Mouse (Mus musculus): ENCODE results near the gene Serp2. TPM values are rescaled to one million over a fixed set of nuclear protein-coding genes. Genes with fewer than 3 reads are reported as not detected.

Gene Serp2
- polyA plus RNA-seq, 1 experiment from 2014 or later: 255 TPM

- Histone ChIP-seq H3K9ac (ENCODE audit: low read depth, low read length) (no peak overlapping the region), H3K27ac (ENCODE audit: low read depth, low read length) (no peak overlapping the region), H3K4me3 (ENCODE audit: low read length) (no peak overlapping the region), H3K4me2 (ENCODE audit: low read length) (no peak overlapping the region), H3K4me1 (ENCODE audit: control insufficient read depth, insufficient read depth, low read depth, low read length) (no peaks in the 10 kb centered on the region), H3K36me3 (ENCODE audit: control insufficient read depth, insufficient read depth, low read length) (no peaks in the 10 kb centered on the region), H3K27me3 (replicated peaks; ENCODE audit: control insufficient read depth, insufficient read depth, low read length) (no peaks in the 10 kb centered on the region), H3K9me3 (ENCODE audit: control insufficient read depth, low read length) (no peaks in the 10 kb centered on the region)
- 31% methylated on average over 4 of the region's 4 CpGs for WGBS
- ATAC-seq: no peak
Measured at GRCm38 (mm10) chr14:76520606-76521005, 36.1 kb downstream of the Serp2 start.

- no peak overlapping the region for H3K9ac ChIP-seq (ENCODE audit: low read depth, low read length)
- peaks cover 9% of the 10 kb centered on the region for H3K4me1 ChIP-seq (ENCODE audit: control insufficient read depth, insufficient read depth, low read depth, low read length)
- 91% methylated on average over 5 of the region's 5 CpGs for WGBS
- ATAC-seq: no peak
- no peak overlapping the region for H3K4me2 ChIP-seq (ENCODE audit: low read length)
- no peaks in the 10 kb centered on the region for H3K36me3 ChIP-seq (ENCODE audit: control insufficient read depth, insufficient read depth, low read length)
- H3K27ac ChIP-seq (ENCODE audit: low read depth, low read length): no peak overlapping the region
- H3K4me3 ChIP-seq (ENCODE audit: low read length): no peak overlapping the region
- H3K27me3 ChIP-seq (replicated peaks; ENCODE audit: control insufficient read depth, insufficient read depth, low read length): no peaks in the 10 kb centered on the region
- no peaks in the 10 kb centered on the region for H3K9me3 ChIP-seq (ENCODE audit: control insufficient read depth, low read length)
Measured at GRCm38 (mm10) chr14:76518217-76518616, 38.5 kb downstream of the Serp2 start.

GRCm38 (mm10) chr14:76515620-76516019 lies 41.1 kb downstream of the Serp2 start:
- Histone ChIP-seq H3K27ac (ENCODE audit: low read depth, low read length) (no peak overlapping the region), H3K4me1 (ENCODE audit: control insufficient read depth, insufficient read depth, low read depth, low read length) (peaks cover 9% of the 10 kb centered on the region), H3K4me3 (ENCODE audit: low read length) (no peak overlapping the region), H3K27me3 (replicated peaks; ENCODE audit: control insufficient read depth, insufficient read depth, low read length) (no peaks in the 10 kb centered on the region), H3K9ac (ENCODE audit: low read depth, low read length) (no peak overlapping the region), H3K9me3 (ENCODE audit: control insufficient read depth, low read length) (no peaks in the 10 kb centered on the region), H3K36me3 (ENCODE audit: control insufficient read depth, insufficient read depth, low read length) (no peaks in the 10 kb centered on the region), H3K4me2 (ENCODE audit: low read length) (no peak overlapping the region)
- ATAC-seq: no peak
- WGBS: 75% methylated on average over 7 of the region's 7 CpGs

GRCm38 (mm10) chr14:76514050-76514585 lies 42.6 kb downstream of the Serp2 start:
- peaks cover 9% of the 10 kb centered on the region for H3K4me1 ChIP-seq (ENCODE audit: control insufficient read depth, insufficient read depth, low read depth, low read length)
- no peak for ATAC-seq

GRCm38 (mm10) chr14:76513395-76514049 lies 43.2 kb downstream of the Serp2 start:
- 20% methylated on average over 11 of the region's 11 CpGs for WGBS
- H3K4me1 ChIP-seq (ENCODE audit: control insufficient read depth, insufficient read depth, low read depth, low read length): peaks cover 9% of the 10 kb centered on the region
- peak overlapping the region; percentile 18 for H3K4me2 ChIP-seq (ENCODE audit: low read length)
- peak; percentile 58 for ATAC-seq
- no peaks in the 10 kb centered on the region for H3K27me3 ChIP-seq (replicated peaks; ENCODE audit: control insufficient read depth, insufficient read depth, low read length)
- no peak overlapping the region for H3K4me3 ChIP-seq (ENCODE audit: low read length)
- H3K9ac ChIP-seq (ENCODE audit: low read depth, low read length): 0 out of 2 replicates have a peak overlapping the region, but pooled peaks have one; percentile 25
- peak overlapping the region; percentile 6; the same call in 1 of the 2 replicates for H3K27ac ChIP-seq (ENCODE audit: low read depth, low read length)
- H3K9me3 ChIP-seq (ENCODE audit: control insufficient read depth, low read length): no peaks in the 10 kb centered on the region
- no peaks in the 10 kb centered on the region for H3K36me3 ChIP-seq (ENCODE audit: control insufficient read depth, insufficient read depth, low read length)

More at GRCm38 (mm10) chr14:76514050-76514585, 42.6 kb downstream of the Serp2 start:
- no peaks in the 10 kb centered on the region for H3K9me3 ChIP-seq (ENCODE audit: control insufficient read depth, low read length)
- peak overlapping the region; percentile 18 for H3K4me2 ChIP-seq (ENCODE audit: low read length)
- no peak overlapping the region for H3K9ac ChIP-seq (ENCODE audit: low read depth, low read length)
- H3K27me3 ChIP-seq (replicated peaks; ENCODE audit: control insufficient read depth, insufficient read depth, low read length): no peaks in the 10 kb centered on the region
- no peak overlapping the region; the same call in 1 of the 2 replicates for H3K27ac ChIP-seq (ENCODE audit: low read depth, low read length)
- H3K36me3 ChIP-seq (ENCODE audit: control insufficient read depth, insufficient read depth, low read length): no peaks in the 10 kb centered on the region
- H3K4me3 ChIP-seq (ENCODE audit: low read length): no peak overlapping the region
- WGBS: 36% methylated on average over 6 of the region's 6 CpGs

GRCm38 (mm10) chr14:76511971-76512370 lies 44.7 kb downstream of the Serp2 start:
- Histone ChIP-seq H3K4me1 (ENCODE audit: control insufficient read depth, insufficient read depth, low read depth, low read length) (peaks cover 22% of the 10 kb centered on the region), H3K4me2 (ENCODE audit: low read length) (no peak overlapping the region), H3K4me3 (ENCODE audit: low read length) (no peak overlapping the region), H3K9me3 (ENCODE audit: control insufficient read depth, low read length) (no peaks in the 10 kb centered on the region), H3K27ac (ENCODE audit: low read depth, low read length) (no peak overlapping the region), H3K36me3 (ENCODE audit: control insufficient read depth, insufficient read depth, low read length) (peaks cover 3% of the 10 kb centered on the region; the same call in 1 of the 2 replicates), H3K9ac (ENCODE audit: low read depth, low read length) (no peak overlapping the region), H3K27me3 (replicated peaks; ENCODE audit: control insufficient read depth, insufficient read depth, low read length) (no peaks in the 10 kb centered on the region)
- no peak for ATAC-seq
- WGBS: 85% methylated on average over 7 of the region's 7 CpGs

- H3K9ac ChIP-seq (ENCODE audit: low read depth, low read length): no peak overlapping the region
- H3K4me3 ChIP-seq (ENCODE audit: low read length): no peak overlapping the region
- no peak for ATAC-seq
- H3K36me3 ChIP-seq (ENCODE audit: control insufficient read depth, insufficient read depth, low read length): peaks cover 3% of the 10 kb centered on the region; the same call in 1 of the 2 replicates
- peaks cover 24% of the 10 kb centered on the region for H3K4me1 ChIP-seq (ENCODE audit: control insufficient read depth, insufficient read depth, low read depth, low read length)
- no peaks in the 10 kb centered on the region for H3K27me3 ChIP-seq (replicated peaks; ENCODE audit: control insufficient read depth, insufficient read depth, low read length)
- H3K4me2 ChIP-seq (ENCODE audit: low read length): no peak overlapping the region
- H3K9me3 ChIP-seq (ENCODE audit: control insufficient read depth, low read length): no peaks in the 10 kb centered on the region
- no peak overlapping the region for H3K27ac ChIP-seq (ENCODE audit: low read depth, low read length)
- WGBS: 67% methylated on average over 10 of the region's 10 CpGs
Measured at GRCm38 (mm10) chr14:76508701-76509100, 48.0 kb downstream of the Serp2 start.

GRCm38 (mm10) chr14:76507804-76508500 lies 48.7 kb downstream of the Serp2 start:
- no peaks in the 10 kb centered on the region for H3K27me3 ChIP-seq (replicated peaks; ENCODE audit: control insufficient read depth, insufficient read depth, low read length)
- H3K4me1 ChIP-seq (ENCODE audit: control insufficient read depth, insufficient read depth, low read depth, low read length): peaks cover 22% of the 10 kb centered on the region
- H3K4me2 ChIP-seq (ENCODE audit: low read length): peak overlapping the region; percentile 92
- no peak overlapping the region for H3K9ac ChIP-seq (ENCODE audit: low read depth, low read length)
- peaks cover 3% of the 10 kb centered on the region; the same call in 1 of the 2 replicates for H3K36me3 ChIP-seq (ENCODE audit: control insufficient read depth, insufficient read depth, low read length)
- H3K4me3 ChIP-seq (ENCODE audit: low read length): no peak overlapping the region
- no peaks in the 10 kb centered on the region for H3K9me3 ChIP-seq (ENCODE audit: control insufficient read depth, low read length)
- WGBS: 83% methylated on average over 9 of the region's 9 CpGs
- no peak overlapping the region for H3K27ac ChIP-seq (ENCODE audit: low read depth, low read length)
- ATAC-seq: no peak

GRCm38 (mm10) chr14:76507357-76507756 lies 49.3 kb downstream of the Serp2 start:
- Histone ChIP-seq H3K27me3 (replicated peaks; ENCODE audit: control insufficient read depth, insufficient read depth, low read length) (no peaks in the 10 kb centered on the region), H3K36me3 (ENCODE audit: control insufficient read depth, insufficient read depth, low read length) (peaks cover 3% of the 10 kb centered on the region; the same call in 1 of the 2 replicates), H3K4me2 (ENCODE audit: low read length) (peak overlapping the region; percentile 92), H3K4me1 (ENCODE audit: control insufficient read depth, insufficient read depth, low read depth, low read length) (peaks cover 22% of the 10 kb centered on the region), H3K27ac (ENCODE audit: low read depth, low read length) (no peak overlapping the region), H3K9ac (ENCODE audit: low read depth, low read length) (no peak overlapping the region), H3K4me3 (ENCODE audit: low read length) (peak overlapping the region; percentile 70), H3K9me3 (ENCODE audit: control insufficient read depth, low read length) (no peaks in the 10 kb centered on the region)
- no peak for ATAC-seq
- WGBS: 86% methylated on average over 7 of the region's 7 CpGs
